Mouse (Mus musculus): ENCODE results near the gene Trpc3.
"Not testable (repeated sequence)": the region's sequence is repeated elsewhere in the genome, so short reads cannot be mapped to it uniquely, and the experiment has no call there.

Trpc3 gene

GRCm38 (mm10) chr3:36689392-36690291, at the start of gene Trpc3:
TSS of gene Trpc3 (minus strand) at chr3:36690167.
- DNase-seq: peak; percentile 31

GRCm38 (mm10) chr3:36738071-36738470, 48.1 kb upstream of the Trpc3 start:
- DNase-seq: no peak

- DNase-seq: no peak
Measured at GRCm38 (mm10) chr3:36733075-36733474, 43.1 kb upstream of the Trpc3 start.

- no peak for DNase-seq
Measured at GRCm38 (mm10) chr3:36726545-36726944, 36.6 kb upstream of the Trpc3 start.

GRCm38 (mm10) chr3:36721850-36722249, 31.9 kb upstream of the Trpc3 start:
- DNase-seq: no peak

GRCm38 (mm10) chr3:36709521-36709920, 19.6 kb upstream of the Trpc3 start:
- DNase-seq: no peak

- no peak for DNase-seq
Measured at GRCm38 (mm10) chr3:36690292-36690650, 304 bp upstream of the Trpc3 start.

GRCm38 (mm10) chr3:36688874-36689273, 1.1 kb downstream of the Trpc3 start:
- DNase-seq: peak; percentile 66

GRCm38 (mm10) chr3:36675822-36676221, 14.1 kb downstream of the Trpc3 start:
- DNase-seq: no peak

- no peak for DNase-seq
Measured at GRCm38 (mm10) chr3:36667814-36668213, 22.2 kb downstream of the Trpc3 start.

GRCm38 (mm10) chr3:36645245-36645559, 44.8 kb downstream of the Trpc3 start:
- not testable (repeated sequence) for DNase-seq

GRCm38 (mm10) chr3:36644554-36645244, 45.3 kb downstream of the Trpc3 start:
- no peak for DNase-seq

GRCm38 (mm10) chr3:36643354-36643753, 46.6 kb downstream of the Trpc3 start:
- no peak for DNase-seq

- no peak for DNase-seq
Measured at GRCm38 (mm10) chr3:36642736-36643135, 47.2 kb downstream of the Trpc3 start.

GRCm38 (mm10) chr3:36640787-36641186, 49.2 kb downstream of the Trpc3 start:
- DNase-seq: peak; percentile 2

- no peak for DNase-seq
Measured at GRCm38 (mm10) chr3:36635449-36635848, 54.5 kb downstream of the Trpc3 start.

- DNase-seq: no peak
Measured at GRCm38 (mm10) chr3:36626803-36627202, 63.2 kb downstream of the Trpc3 start.

- DNase-seq: no peak
Measured at GRCm38 (mm10) chr3:36618181-36618580, 71.8 kb downstream of the Trpc3 start.

GRCm38 (mm10) chr3:36613908-36614255, 76.1 kb downstream of the Trpc3 start:
- DNase-seq: no peak

- DNase-seq: peak; percentile 91
Measured at GRCm38 (mm10) chr3:36613202-36613907, 76.6 kb downstream of the Trpc3 start, which contains the start of gene Bbs7. TSS of gene Bbs7 (minus strand) at chr3:36613477.

GRCm38 (mm10) chr3:36612687-36613086, 77.3 kb downstream of the Trpc3 start:
- no peak for DNase-seq

GRCm38 (mm10) chr3:36605894-36606783, 83.8 kb downstream of the Trpc3 start:
- no peak for DNase-seq

- not testable (repeated sequence) for DNase-seq
Measured at GRCm38 (mm10) chr3:36599773-36600172, 90.2 kb downstream of the Trpc3 start.

Data from thymus, postnatal 25 days (tissue).